20 mouse cellular contexts compared by ENCODE assay signal in the genomic region with DNA sequence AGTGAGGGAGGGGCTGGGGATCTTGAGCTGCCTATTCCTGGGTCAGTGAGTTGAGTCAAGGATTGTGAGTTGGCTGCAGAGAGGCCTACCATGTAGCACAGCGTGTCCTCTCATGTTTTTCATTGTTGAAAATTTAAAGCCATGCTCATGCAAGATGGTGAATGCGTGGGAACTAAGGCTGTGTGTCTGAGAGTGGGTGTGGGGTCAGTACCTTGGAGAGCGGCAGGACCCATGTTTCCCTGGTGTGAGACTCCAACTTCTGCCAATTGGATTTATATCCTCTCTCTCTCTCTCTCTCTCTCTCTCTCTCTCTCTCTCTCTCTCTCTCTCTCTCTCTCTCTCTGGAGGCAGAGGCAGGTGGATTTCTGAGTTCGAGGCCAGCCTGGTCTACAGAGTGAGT. TPM values are rescaled to one million over a fixed set of nuclear protein-coding genes. Genes with fewer than 3 reads are reported as not detected.
DNase-seq lines count a peak whose midpoint lies in the region; ATAC-seq and TF ChIP-seq lines count a peak whose summit lies in the region.
"Had no signal": no experiment of that assay in that cellular context is flagged by ENCODE, and none has a peak within 500 bp of the region (broad histone marks: within the 10 kb centered on the region; RNA-seq: fewer than 3 reads in every experiment).

No protein-coding gene starts in this region.

- DNase-seq in thymus, postnatal 4 days, result peak; percentile 34
- DNase-seq in thymus, postnatal 0 days (ENCODE audit: low spot score), result no peak
- peak; percentile 46 for DNase-seq in NIH3T3 (ENCODE audit: low read depth)
- DNase-seq in cerebellum, adult 11-12 months, result no peak
- DNase-seq: adrenal gland, postnatal 10 days; cerebellum, adult 11 months; cerebellum, adult 9-10 months; cerebellum, postnatal 25 days; gastrocnemius, postnatal 10 days; heart, adult 2 months; heart, postnatal 14 days had no signal

- H3K4me3 ChIP-seq in myocyte, result no peak overlapping the region
- no peak overlapping the region for H3K4me3 ChIP-seq in midbrain, embryonic 16.5 days (ENCODE audit: low read depth, low read length)
- H3K4me3 ChIP-seq: embryonic facial prominence, embryonic 12.5 days; forebrain, embryonic 15.5 days; heart, adult 2 months; heart, embryonic 15.5 days; hindbrain, embryonic 13.5 days had no signal

- no peaks in the 10 kb centered on the region for H3K27me3 ChIP-seq in myocyte (ENCODE audit: control insufficient read depth, insufficient read depth, insufficient read length)
- no peaks in the 10 kb centered on the region for H3K27me3 ChIP-seq in midbrain, embryonic 16.5 days (ENCODE audit: control insufficient read depth, insufficient read depth, low read depth, low read length)
- H3K27me3 ChIP-seq: embryonic facial prominence, embryonic 12.5 days; forebrain, embryonic 15.5 days; heart, embryonic 15.5 days; hindbrain, embryonic 13.5 days had no signal

- no peak overlapping the region for H3K27ac ChIP-seq in midbrain, embryonic 16.5 days (ENCODE audit: low read length)
- H3K27ac ChIP-seq: embryonic facial prominence, embryonic 12.5 days; forebrain, embryonic 15.5 days; heart, adult 2 months; heart, embryonic 15.5 days; hindbrain, embryonic 13.5 days; hindbrain, postnatal 0 days had no signal

- no peaks in the 10 kb centered on the region for H3K4me1 ChIP-seq in midbrain, embryonic 16.5 days (ENCODE audit: control insufficient read depth, insufficient read depth, low read length)
- H3K4me1 ChIP-seq: embryonic facial prominence, embryonic 12.5 days; forebrain, embryonic 15.5 days; heart, embryonic 15.5 days; hindbrain, embryonic 13.5 days had no signal

- 89% methylated on average over 4 of the region's 4 CpGs for WGBS in midbrain, embryonic 16.5 days

- ATAC-seq in midbrain, embryonic 16.5 days, result no peak
- ATAC-seq: forebrain, embryonic 15.5 days; hindbrain, postnatal 0 days had no signal

- no peaks in the 10 kb centered on the region for H3K79me2 ChIP-seq in myocyte (ENCODE audit: control insufficient read depth, insufficient read depth)

- no peak overlapping the region for H3K4me2 ChIP-seq in myocyte (ENCODE audit: low read depth)
- H3K4me2 ChIP-seq in midbrain, embryonic 16.5 days (ENCODE audit: low read length), result no peak overlapping the region
- H3K4me2 ChIP-seq: embryonic facial prominence, embryonic 12.5 days; forebrain, embryonic 15.5 days; heart, embryonic 11.5 days; heart, embryonic 15.5 days; hindbrain, embryonic 13.5 days had no signal

- no peak overlapping the region for H3ac ChIP-seq in myocyte (ENCODE audit: control insufficient read depth, insufficient read length)

- no peak overlapping the region for H3K9ac ChIP-seq in midbrain, embryonic 16.5 days (ENCODE audit: low read depth, low read length)
- H3K9ac ChIP-seq: embryonic facial prominence, embryonic 12.5 days; forebrain, embryonic 15.5 days; heart, embryonic 15.5 days; hindbrain, embryonic 13.5 days had no signal

- no peaks in the 10 kb centered on the region for H3K9me3 ChIP-seq in midbrain, embryonic 16.5 days (replicated peaks; ENCODE audit: control insufficient read depth, low read length, poor library complexity, severe bottlenecking)
- H3K9me3 ChIP-seq: forebrain, embryonic 15.5 days; heart, embryonic 15.5 days; hindbrain, embryonic 13.5 days had no signal

- no peak for TF ChIP-seq POLR2A in myocyte (IDR thresholded peaks at IDR 0.05; ENCODE audit: insufficient read length, low read depth)

- H3K36me3 ChIP-seq in myocyte (ENCODE audit: control insufficient read depth, insufficient read depth), result no peaks in the 10 kb centered on the region
- H3K36me3 ChIP-seq in midbrain, embryonic 16.5 days (ENCODE audit: control insufficient read depth, insufficient read depth, low read length), result peaks cover 33% of the 10 kb centered on the region

TF ChIP-seq in myocyte, 11 proteins besides CTCF, POLR2A, EP300 and RAD21:
- TF ChIP-seq REST (IDR thresholded peaks at IDR 0.05; ENCODE audit: insufficient read depth, insufficient read length) (peak; percentile 71), POLR2AphosphoS2 (IDR thresholded peaks at IDR 0.05; ENCODE audit: insufficient read length, low read depth) (no peak)

RNA-seq across cellular contexts. Expression of gene Tomm40, which starts 11.3 kb away (rescaled TPM):
- polyA plus RNA-seq in thymus, postnatal 0 days (2015; fragmentation: Nextera tagmentation; extraction: Ambion mirVana), result 132 and 140 TPM in 2 replicates
- polyA plus RNA-seq in myocyte (2012; fragmentation: generic; extraction: Trizol), result 112 TPM
- polyA plus RNA-seq in midbrain, embryonic 16.5 days (2015; fragmentation: Nextera tagmentation; extraction: Ambion mirVana), result 113 and 118 TPM in 2 replicates

RNA-seq across cellular contexts. Expression of gene Nectin2, which starts 23.7 kb away (rescaled TPM):
- 7.0 and 7.1 TPM in 2 replicates for polyA plus RNA-seq in thymus, postnatal 0 days (2015; fragmentation: Nextera tagmentation; extraction: Ambion mirVana)
- 27.1 TPM for polyA plus RNA-seq in myocyte (2012; fragmentation: generic; extraction: Trizol)
- polyA plus RNA-seq in midbrain, embryonic 16.5 days (2015; fragmentation: Nextera tagmentation; extraction: Ambion mirVana), result 55.3 and 56.7 TPM in 2 replicates

RNA-seq across cellular contexts. Expression of gene Apoe, which starts 27.6 kb away (rescaled TPM):
- polyA plus RNA-seq in thymus, postnatal 0 days (2015; fragmentation: Nextera tagmentation; extraction: Ambion mirVana), result 624 and 627 TPM in 2 replicates
- 2.3 TPM for polyA plus RNA-seq in myocyte (2012; fragmentation: generic; extraction: Trizol)
- 350 and 686 TPM in 2 replicates for polyA plus RNA-seq in midbrain, embryonic 16.5 days (2015; fragmentation: Nextera tagmentation; extraction: Ambion mirVana)

RNA-seq across cellular contexts. Expression of gene Apoc1, which starts 34.1 kb away (rescaled TPM):
- polyA plus RNA-seq in thymus, postnatal 0 days (2015; fragmentation: Nextera tagmentation; extraction: Ambion mirVana), result 21.1 and 21.3 TPM in 2 replicates
- polyA plus RNA-seq in myocyte (2012; fragmentation: generic; extraction: Trizol), result not detected
- 0.96 and 1.0 TPM in 2 replicates for polyA plus RNA-seq in midbrain, embryonic 16.5 days (2015; fragmentation: Nextera tagmentation; extraction: Ambion mirVana)
- polyA plus RNA-seq: C2C12 had no signal

RNA-seq across cellular contexts. Expression of gene Bcam, which starts 44.3 kb away (rescaled TPM):
- 29.7 and 30.9 TPM in 2 replicates for polyA plus RNA-seq in thymus, postnatal 0 days (2015; fragmentation: Nextera tagmentation; extraction: Ambion mirVana)
- 29.3 TPM for polyA plus RNA-seq in myocyte (2012; fragmentation: generic; extraction: Trizol)
- polyA plus RNA-seq in midbrain, embryonic 16.5 days (2015; fragmentation: Nextera tagmentation; extraction: Ambion mirVana), result 10.5 and 14.0 TPM in 2 replicates

Comparison
In these comparisons a context has a peak if more than half of its experiments do, and no peak if none do; other contexts are left out.
1. DNase-seq: peak in thymus, postnatal 4 days (single experiment) and NIH3T3 (single experiment); none in thymus, postnatal 0 days (single experiment) and cerebellum, adult 11-12 months (single experiment).
2. RNA of gene Apoe, which starts 27.6 kb away (polyA plus RNA-seq): 350 to 686 TPM in midbrain, embryonic 16.5 days and 624 to 627 TPM in thymus, postnatal 0 days; 2.3 TPM in myocyte (single experiment); every median in the first group is over 100 times any median in the second.